Mouse (Mus musculus) MEL (cell line): ENCODE results near the gene Pole3. TPM values are rescaled to one million over a fixed set of nuclear protein-coding genes. Genes with fewer than 3 reads are reported as not detected.
A peak's percentile ranks its signal among the peaks of the same experiment; 100 is the strongest.

Experiments
- DNase-seq: peaks from one replicate; pipeline ENCODE4 v3.0.0; 2011; ENCODE audit warnings: low read depth, low spot score
- H3K27ac ChIP-seq: 2 replicates; pipeline ENCODE4 v1.5.1; 2012; ENCODE audit warnings: low read depth, mild to moderate bottlenecking, control low read depth, low read length, moderate library complexity; ENCODE audit not compliant: control insufficient read depth
- H3K27me3 ChIP-seq, 2 experiments: fragments of 150-350 bp in 1 of 2; sonication (generic) in 1 of 2; 2 replicates each; pipeline ENCODE4 v1.6.1; 2012; ENCODE audit warnings: low read length in 2 of 2, mild to moderate bottlenecking in 2 of 2, improper control_type of control experiment in 1 of 2, moderate library complexity in 1 of 2; ENCODE audit not compliant: insufficient read depth in 2 of 2, control insufficient read depth in 1 of 2
- H3K36me3 ChIP-seq, 2 experiments: 2 replicates each; pipeline ENCODE4 v1.6.1; 2012 to 2014; ENCODE audit warnings: low read length in 2 of 2, improper control_type of control experiment in 1 of 2, inconsistent platforms in 1 of 2, mild to moderate bottlenecking in 1 of 2; ENCODE audit not compliant: insufficient read depth in 2 of 2, control insufficient read depth in 1 of 2
- H3K4me1 ChIP-seq, 2 experiments: fragments of 150-350 bp in 1 of 2; sonication (generic) in 1 of 2; 2 replicates each; pipeline ENCODE4 v1.6.1; 2012; ENCODE audit warnings: low read length in 2 of 2, improper control_type of control experiment in 1 of 2, mild to moderate bottlenecking in 1 of 2; ENCODE audit not compliant: insufficient read depth in 2 of 2, control insufficient read depth in 1 of 2
- H3K4me3 ChIP-seq, 2 experiments: fragments of 150-350 bp in 1 of 2; sonication (generic) in 1 of 2; 2 replicates each; pipeline ENCODE4 v1.5.1; 2012; ENCODE audit warnings: low read depth in 2 of 2, low read length in 2 of 2, mild to moderate bottlenecking in 2 of 2, moderate library complexity in 2 of 2, control low read depth in 1 of 2, improper control_type of control experiment in 1 of 2; ENCODE audit not compliant: control insufficient read depth in 1 of 2, insufficient read depth in 1 of 2
- H3K79me2 ChIP-seq: 2 replicates; pipeline ENCODE4 v1.6.1; 2012; ENCODE audit warnings: mild to moderate bottlenecking, low read length, moderate library complexity; ENCODE audit not compliant: control insufficient read depth, poor library complexity, insufficient read depth
- H3K9ac ChIP-seq: 2 replicates; pipeline ENCODE4 v1.6.1; 2012; ENCODE audit warnings: low read depth, mild to moderate bottlenecking, control low read depth, low read length, moderate library complexity; ENCODE audit not compliant: control insufficient read depth, poor library complexity, severe bottlenecking
- H3K9me3 ChIP-seq: fragments of 150-350 bp; sonication (generic); replicated peaks from 2 replicates; pipeline ENCODE4 v1.6.1; 2012; ENCODE audit warnings: mild to moderate bottlenecking, low read length, improper control_type of control experiment, moderate library complexity; ENCODE audit not compliant: insufficient read depth
- CTCF ChIP-seq, 3 experiments: IDR thresholded peaks in 2 of 3; conservative IDR thresholded peaks in 1 of 3; 2 replicates each; pipeline ENCODE4 v1.5.1; 2011 to 2012; ENCODE audit warnings: low read length in 3 of 3, low read depth in 2 of 3, mild to moderate bottlenecking in 2 of 3, improper control_type of control experiment in 1 of 3, inconsistent platforms in 1 of 3, mixed read lengths in 1 of 3, moderate library complexity in 1 of 3; ENCODE audit not compliant: control insufficient read depth in 1 of 3, insufficient read depth in 1 of 3, poor library complexity in 1 of 3, severe bottlenecking in 1 of 3
- E2F4 ChIP-seq: IDR thresholded peaks from 2 replicates; pipeline ENCODE4 v1.6.1; 2011; ENCODE audit warnings: low read depth, low read length, improper control_type of control experiment, borderline replicate concordance
- ELF1 ChIP-seq: IDR thresholded peaks from 2 replicates; pipeline ENCODE4 v1.6.1; 2014; ENCODE audit warnings: low read depth, mild to moderate bottlenecking, inconsistent platforms, low read length, improper control_type of control experiment, moderate library complexity
- EP300 ChIP-seq, 2 experiments: IDR thresholded peaks; 2 replicates each; pipeline ENCODE4 v1.6.1; 2011; ENCODE audit warnings: improper control_type of control experiment in 2 of 2, low read length in 2 of 2, low read depth in 1 of 2, mild to moderate bottlenecking in 1 of 2
- ETS1 ChIP-seq: IDR thresholded peaks from 2 replicates; pipeline ENCODE4 v1.6.1; 2012; ENCODE audit warnings: low read depth, mild to moderate bottlenecking, inconsistent platforms, low read length, improper control_type of control experiment, moderate library complexity
- GABPA ChIP-seq: IDR thresholded peaks from 2 replicates; pipeline ENCODE4 v1.6.1; 2012; ENCODE audit warnings: low read depth, mild to moderate bottlenecking, inconsistent platforms, low read length, improper control_type of control experiment, moderate library complexity
- MAFK ChIP-seq: IDR thresholded peaks from 2 replicates; pipeline ENCODE4 v1.6.1; 2011; ENCODE audit warnings: low read depth, mild to moderate bottlenecking, low read length, improper control_type of control experiment, borderline replicate concordance
- MYB ChIP-seq: IDR thresholded peaks from 2 replicates; pipeline ENCODE4 v1.6.1; 2011; ENCODE audit warnings: mild to moderate bottlenecking, low read depth, low read length, improper control_type of control experiment
- MYC ChIP-seq: IDR thresholded peaks from 2 replicates; pipeline ENCODE4 v1.6.1; 2011; ENCODE audit warnings: low read depth, mild to moderate bottlenecking, low read length, improper control_type of control experiment, moderate library complexity
- NELFE ChIP-seq: IDR thresholded peaks from 2 replicates; pipeline ENCODE4 v1.6.1; 2011; ENCODE audit warnings: low read depth, low read length, improper control_type of control experiment
- NRF1 ChIP-seq: IDR thresholded peaks from 2 replicates; pipeline ENCODE4 v1.6.1; 2014; ENCODE audit warnings: low read depth, mild to moderate bottlenecking, inconsistent platforms, low read length, improper control_type of control experiment, moderate library complexity; ENCODE audit not compliant: poor library complexity, insufficient read depth, severe bottlenecking
- POLR2A ChIP-seq, 2 experiments: IDR thresholded peaks; 2 replicates each; pipeline ENCODE4 v1.6.1; 2011 to 2012; ENCODE audit warnings: low read length in 2 of 2, mild to moderate bottlenecking in 2 of 2, control low read depth in 1 of 2, improper control_type of control experiment in 1 of 2, low read depth in 1 of 2, moderate library complexity in 1 of 2; ENCODE audit not compliant: control insufficient read depth in 1 of 2, insufficient read depth in 1 of 2, poor library complexity in 1 of 2
- RAD21 ChIP-seq: IDR thresholded peaks from 2 replicates; pipeline ENCODE4 v1.6.1; 2011; ENCODE audit warnings: mild to moderate bottlenecking, low read depth, low read length, improper control_type of control experiment
- RCOR1 ChIP-seq: IDR thresholded peaks from 2 replicates; pipeline ENCODE4 v1.6.1; 2012; ENCODE audit warnings: low read depth, mild to moderate bottlenecking, inconsistent platforms, low read length, improper control_type of control experiment
- SMC3 ChIP-seq: IDR thresholded peaks from 2 replicates; pipeline ENCODE4 v1.6.1; 2011; ENCODE audit warnings: low read depth, low read length, improper control_type of control experiment
- TAL1 ChIP-seq: IDR thresholded peaks from 2 replicates; pipeline ENCODE4 v1.6.1; 2012; ENCODE audit warnings: mild to moderate bottlenecking, inconsistent platforms, low read length, moderate library complexity, mixed read lengths
- TBP ChIP-seq: IDR thresholded peaks from 2 replicates; pipeline ENCODE4 v1.8.0; 2011; ENCODE audit warnings: low read depth, low read length, improper control_type of control experiment
- TCF12 ChIP-seq: IDR thresholded peaks from 2 replicates; pipeline ENCODE4 v1.6.1; 2014; ENCODE audit warnings: low read depth, mild to moderate bottlenecking, inconsistent platforms, low read length, improper control_type of control experiment, moderate library complexity
- UBTF ChIP-seq: IDR thresholded peaks from 2 replicates; pipeline ENCODE4 v1.6.1; 2012; ENCODE audit warnings: low read depth, mild to moderate bottlenecking, inconsistent platforms, low read length, improper control_type of control experiment, moderate library complexity, borderline replicate concordance; ENCODE audit not compliant: insufficient read depth
- ZC3H11A ChIP-seq: IDR thresholded peaks from 2 replicates; pipeline ENCODE4 v1.6.1; 2012; ENCODE audit warnings: low read depth, mild to moderate bottlenecking, inconsistent platforms, low read length, improper control_type of control experiment
- polyA plus RNA-seq, 2 experiments: library from polyadenylated mRNA; stranded (reverse) in 1 of 2; unstranded in 1 of 2; fragments of >175 nt in 1 of 2; fragments of >200 nt in 1 of 2; gene quantifications; 2 replicates each; pipeline versions ENCODE4 v1.2.1 to v1.2.4; 2012; ENCODE audit warnings: low replicate concordance in 2 of 2, low read depth in 1 of 2; ENCODE audit not compliant: insufficient read length in 2 of 2, insufficient read depth in 1 of 2, missing spikeins in 1 of 2
- total RNA-seq: library from RNA; depleted of rRNA; stranded (reverse); fragments of 300-350 nt; gene quantifications from 2 replicates; pipeline ENCODE4 v1.2.3, GENCODE M21; 2012

Gene Pole3
- total and polyA plus RNA-seq, 3 experiments, result 63.6 to 103 TPM; not detected in 1

DNA sequence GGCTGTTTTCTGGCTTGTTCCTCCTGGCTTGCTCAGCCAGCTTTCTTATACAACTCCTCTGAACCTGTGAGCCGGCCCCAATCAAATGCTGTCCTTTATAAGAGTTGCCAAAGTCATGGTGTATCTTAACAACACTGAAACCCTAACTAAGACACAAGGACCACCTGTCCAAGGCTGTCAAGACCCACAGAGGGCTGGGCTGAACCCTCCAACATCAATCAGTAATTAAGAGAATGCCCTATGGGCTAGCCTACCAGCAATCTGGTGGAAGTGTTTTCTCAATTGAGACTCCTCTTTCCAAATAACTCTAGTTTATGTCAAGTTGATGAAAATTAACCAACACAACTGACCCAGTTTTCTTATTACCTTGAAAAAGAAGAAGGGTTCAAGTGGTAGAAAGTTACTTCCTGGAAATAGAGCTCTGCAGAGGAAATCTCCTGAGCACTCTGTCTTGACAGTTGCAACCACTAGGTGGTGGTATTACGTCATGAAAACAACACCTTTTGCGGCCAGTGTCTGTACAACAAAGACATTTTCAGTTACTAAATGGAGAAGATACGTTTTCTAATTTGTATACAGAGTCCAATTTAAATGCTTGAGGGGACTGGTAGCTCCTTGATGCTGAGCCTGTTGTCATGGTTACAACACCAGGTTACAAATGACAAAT, 36.2 kb upstream of the Pole3 start:
- Histone ChIP-seq H3K27ac (no peak overlapping the region), H3K79me2 (no peaks in the 10 kb centered on the region), H3K4me3 (no peak overlapping the region), H3K4me1 (peaks cover 0 to 3% of the 10 kb centered on the region in 2 experiments; a peak in 2 of 4 replicates)
- peak; percentile 83 for DNase-seq
- TF ChIP-seq ETS1, result no peak
- no peak for TF ChIP-seq TAL1
- TF ChIP-seq CTCF (IDR thresholded peaks at IDR 0.05 in 2 of 3, conservative IDR thresholded peaks at IDR 0.05 in 1 of 3; ENCODE audit: control insufficient read depth in 1 of 3, insufficient read depth in 1 of 3, low read depth in 2 of 3, low read length in 3 of 3, poor library complexity in 1 of 3, severe bottlenecking in 1 of 3), result peak; percentile 56 to 91 (median 62)
- peak; percentile 73 for TF ChIP-seq ZC3H11A
- no peak for TF ChIP-seq NRF1
- no peak for TF ChIP-seq MYB
- TF ChIP-seq E2F4, result no peak
- TF ChIP-seq POLR2A (IDR thresholded peaks at IDR 0.05; ENCODE audit: control insufficient read depth in 1 of 2, insufficient read depth in 1 of 2, low read depth in 1 of 2, low read length in 2 of 2, poor library complexity in 1 of 2), result no peak
- TF ChIP-seq MYC, result no peak
- no peak for TF ChIP-seq RCOR1
- TF ChIP-seq UBTF, result no peak
- TF ChIP-seq TCF12, result no peak
- peak; percentile 90 for TF ChIP-seq RAD21
- TF ChIP-seq NELFE, result no peak
- no peak for TF ChIP-seq MAFK
- TF ChIP-seq TBP, result no peak
- no peak for TF ChIP-seq GABPA
- TF ChIP-seq ELF1, result peak; percentile 29; the same call in 1 of the 2 replicates
- peak; percentile 73 for TF ChIP-seq SMC3
- TF ChIP-seq EP300 (IDR thresholded peaks at IDR 0.05; ENCODE audit: low read depth in 1 of 2, low read length in 2 of 2), result no peak
- TF ChIP-seq, all 39 proteins: peak for 5
- Histone ChIP-seq H3K9me3 (no peaks in the 10 kb centered on the region), H3K36me3 (peaks cover 0 to 5% of the 10 kb centered on the region in 2 experiments; a peak in 1 of 4 replicates), H3K27me3 (no peaks in the 10 kb centered on the region), H3K9ac (no peak overlapping the region)
